Mouse (Mus musculus): ENCODE measurements around the gene Trim6.
"Not testable (repeated sequence)": the region's sequence is repeated elsewhere in the genome, so short reads cannot be mapped to it uniquely, and the experiment has no call there.

The Trim6 gene
- long read RNA-seq, experiment 1: 0 reads
- long read RNA-seq, experiment 2: 0 reads

DNA sequence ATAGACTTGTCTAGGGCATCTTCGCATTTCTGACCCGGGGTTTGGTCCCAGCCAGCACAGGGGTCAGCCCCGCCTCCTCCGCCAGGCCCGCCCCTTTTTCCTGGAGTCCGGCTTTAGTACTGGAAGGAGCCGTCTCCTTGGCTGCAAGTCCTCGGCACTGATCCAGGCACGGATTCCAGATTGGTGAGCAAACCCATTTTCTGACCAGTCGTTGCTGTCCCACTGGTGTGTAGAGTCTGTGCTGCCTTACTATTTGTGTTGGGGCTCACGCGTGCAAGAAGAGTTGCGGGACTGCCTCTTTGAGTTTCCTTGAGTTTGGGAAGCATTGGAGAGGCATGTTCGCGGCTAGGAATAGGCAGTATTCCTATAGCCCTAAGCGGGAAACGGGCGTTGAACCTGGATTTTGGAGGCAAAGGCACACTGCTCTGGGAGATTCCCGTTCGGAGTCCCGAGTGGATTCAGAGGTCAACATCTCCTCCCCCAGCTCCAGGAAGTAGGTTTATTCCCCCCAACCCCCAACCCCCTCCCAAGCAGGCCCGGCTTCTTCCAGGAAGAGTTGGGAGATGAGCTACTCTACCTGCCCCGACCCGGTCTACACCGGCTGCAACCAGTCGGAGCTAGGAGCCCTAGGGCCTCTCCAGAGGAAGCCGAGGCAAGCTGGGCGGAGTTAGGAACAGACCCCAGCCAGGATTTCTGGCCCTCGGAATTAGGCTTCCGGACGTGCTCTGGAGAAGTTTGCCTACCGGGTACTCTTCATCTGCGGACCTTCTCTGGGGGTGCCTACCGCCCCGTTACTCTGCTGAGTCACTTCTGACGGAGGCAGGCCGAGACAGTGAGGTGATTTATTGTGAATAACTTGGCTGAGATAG, at the start of gene Trim6:
Trim6 (plus strand) TSS at position 93 of the 869 bp plus-strand sequence.
- intact Hi-C loops (cut with DNase I): no loop called here

DNA sequence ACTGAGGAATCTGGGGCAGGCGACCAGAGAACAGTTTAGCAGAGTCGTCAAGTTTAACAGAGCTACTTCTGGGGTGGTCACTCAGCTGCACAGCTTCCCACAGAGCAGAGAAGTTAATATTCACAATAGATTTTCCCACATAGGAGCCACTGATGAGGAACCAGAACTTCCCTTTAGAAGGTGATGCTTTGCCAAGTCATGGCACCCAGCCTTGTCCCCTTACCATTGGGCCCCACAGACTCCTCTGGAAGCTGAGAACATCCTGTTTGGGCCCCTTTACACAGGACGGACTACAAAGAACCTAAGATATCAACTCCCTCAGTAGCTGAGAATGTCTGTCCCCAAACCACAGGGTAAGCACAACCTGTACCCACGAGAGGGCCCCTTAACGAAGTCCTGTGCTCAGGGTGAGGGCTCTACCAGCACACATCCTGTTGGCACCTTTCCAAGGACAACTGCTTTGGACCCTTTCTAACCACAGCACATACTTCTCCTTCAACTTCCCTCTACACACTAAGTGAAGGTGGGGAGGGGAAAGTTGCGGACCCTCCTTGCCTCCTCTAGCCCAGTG, 48.9 kb upstream of the Trim6 start:
- intact Hi-C loops (cut with DNase I): no loop called here

DNA sequence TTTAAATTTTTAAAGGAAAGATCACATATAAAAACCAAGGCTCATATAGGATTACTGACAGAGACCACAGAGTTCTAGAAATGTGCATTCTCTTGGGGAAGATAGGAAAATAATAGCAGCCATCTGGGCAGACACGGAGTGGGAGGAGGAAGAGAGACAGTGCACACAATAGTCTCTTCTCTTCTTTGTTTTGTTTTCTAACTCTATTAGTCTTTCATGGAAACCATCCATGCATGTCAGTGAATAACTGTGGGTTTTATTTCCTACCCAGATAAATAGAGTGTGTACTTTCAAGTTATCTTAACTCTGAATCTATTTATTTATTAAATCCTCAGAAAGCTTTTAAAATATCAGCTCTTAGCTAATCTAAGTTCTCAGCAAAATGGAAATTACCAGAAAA, 43.5 kb upstream of the Trim6 start:
- intact Hi-C loops (cut with DNase I): no loop called here

DNA sequence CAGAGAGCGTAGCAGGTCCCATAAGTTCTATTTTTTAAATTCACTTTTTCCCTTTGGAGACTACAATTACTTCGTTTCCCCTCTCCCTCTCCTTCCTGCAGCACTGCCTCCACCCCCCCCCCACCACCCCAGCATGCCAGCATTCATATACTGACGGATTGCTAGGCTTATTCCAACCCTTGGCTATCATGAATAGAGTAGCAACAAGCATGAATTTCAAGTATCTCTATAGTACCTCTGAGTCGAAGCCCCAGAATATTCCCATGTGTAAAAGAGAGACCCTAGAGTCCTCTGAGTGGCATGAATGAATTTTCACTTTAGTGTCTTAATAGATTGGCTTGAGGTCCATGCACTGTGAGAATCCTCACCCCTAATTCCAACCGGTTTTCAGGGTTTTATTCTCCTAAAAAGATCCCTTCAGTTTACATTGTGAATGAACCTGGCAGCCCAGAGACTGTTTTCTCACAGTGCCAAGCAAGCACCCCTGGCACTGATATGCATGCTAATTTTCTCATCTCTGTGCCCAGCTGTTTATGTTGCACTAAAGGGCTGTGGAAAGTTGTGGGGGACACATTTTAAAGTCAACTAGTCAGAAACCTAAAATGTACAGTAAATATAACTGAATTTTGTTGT, 40.1 kb upstream of the Trim6 start:
- intact Hi-C loops (cut with DNase I): no loop called here

DNA sequence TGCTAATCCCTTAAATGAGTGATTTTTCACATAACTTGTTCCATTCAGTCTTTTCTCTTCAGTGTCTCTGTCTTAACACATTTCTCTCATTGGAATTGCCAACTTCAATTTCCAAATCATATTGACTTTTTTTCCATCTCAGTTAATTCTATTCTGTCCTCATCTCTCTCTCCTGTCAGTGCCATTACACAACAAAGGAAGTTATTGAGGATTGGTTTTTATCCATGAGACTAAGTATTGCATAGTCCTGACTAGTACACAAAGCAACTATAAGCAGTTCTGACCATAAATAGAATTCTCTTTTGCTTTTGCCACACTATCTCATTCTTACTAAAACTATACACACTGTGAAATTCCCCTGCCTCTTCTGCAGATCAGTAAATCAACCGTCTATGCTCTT, 39.5 kb upstream of the Trim6 start:
- intact Hi-C loops (cut with DNase I): no loop called here

DNA sequence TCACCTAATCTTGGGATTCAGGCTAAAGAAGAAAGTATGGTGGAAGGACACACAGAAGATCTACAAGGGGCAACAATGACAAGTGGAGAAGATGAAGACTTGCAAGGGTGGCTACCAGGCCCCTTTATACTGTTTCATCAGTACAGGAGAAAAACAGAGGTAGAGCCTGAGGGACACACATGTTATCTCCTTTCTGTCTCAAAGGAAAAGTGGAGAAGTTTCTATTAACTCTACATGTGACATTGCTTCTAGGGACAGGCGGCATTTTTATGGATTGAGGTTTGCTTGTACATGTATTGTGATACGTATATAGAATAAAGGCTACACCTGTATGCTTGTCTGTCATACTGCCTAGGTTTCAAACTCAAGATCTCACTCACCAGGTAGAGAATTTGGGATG, 35.3 kb upstream of the Trim6 start, which contains the start of gene Olfr648:
Olfr648 (minus strand) TSS at position 101 of the 400 bp plus-strand sequence.
- intact Hi-C loops (cut with DNase I): no loop called here

DNA sequence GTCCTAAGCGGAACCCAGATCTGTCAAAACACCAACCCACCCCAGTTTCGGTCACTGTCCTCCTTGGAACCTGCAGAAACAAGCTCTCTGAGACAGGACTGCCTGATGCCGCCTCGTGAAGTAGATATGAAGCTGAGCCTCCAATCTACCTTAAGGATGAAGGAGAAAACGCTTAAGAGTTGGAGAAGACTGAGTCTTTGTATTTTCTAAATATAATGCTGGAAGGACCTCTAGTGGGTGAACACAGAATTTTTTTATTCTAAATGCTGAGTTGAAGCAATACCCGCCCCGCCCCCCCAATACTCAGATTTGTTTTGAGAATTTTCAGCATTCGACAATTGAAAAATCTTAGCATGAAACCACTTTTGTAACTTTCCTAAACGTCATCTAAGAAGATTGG, 27.3 kb upstream of the Trim6 start:
- intact Hi-C loops (cut with DNase I): no loop called here

DNA sequence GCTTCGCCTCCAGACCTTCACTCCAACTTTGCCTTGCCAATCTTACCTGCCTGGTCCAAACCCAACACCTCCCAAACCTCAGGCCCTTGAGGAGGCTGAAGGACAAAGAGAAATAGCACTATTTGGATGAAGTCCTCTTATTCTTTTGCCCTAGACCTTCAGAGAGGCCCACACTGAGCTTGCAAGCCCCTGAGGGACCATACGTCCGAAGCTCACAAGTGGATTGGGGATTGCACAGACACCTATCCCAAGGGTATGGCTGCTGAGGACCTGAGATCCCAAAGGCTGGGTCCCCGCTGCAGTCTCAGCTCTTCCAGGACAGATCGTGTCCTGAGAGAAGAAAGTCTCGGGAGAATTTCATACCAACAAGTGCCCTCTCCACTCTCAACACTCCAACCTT, 22.7 kb upstream of the Trim6 start, which contains the start of gene Olfr649:
Olfr649 (minus strand) TSS at position 101 of the 400 bp plus-strand sequence.
- intact Hi-C loops (cut with DNase I): no loop called here

DNA sequence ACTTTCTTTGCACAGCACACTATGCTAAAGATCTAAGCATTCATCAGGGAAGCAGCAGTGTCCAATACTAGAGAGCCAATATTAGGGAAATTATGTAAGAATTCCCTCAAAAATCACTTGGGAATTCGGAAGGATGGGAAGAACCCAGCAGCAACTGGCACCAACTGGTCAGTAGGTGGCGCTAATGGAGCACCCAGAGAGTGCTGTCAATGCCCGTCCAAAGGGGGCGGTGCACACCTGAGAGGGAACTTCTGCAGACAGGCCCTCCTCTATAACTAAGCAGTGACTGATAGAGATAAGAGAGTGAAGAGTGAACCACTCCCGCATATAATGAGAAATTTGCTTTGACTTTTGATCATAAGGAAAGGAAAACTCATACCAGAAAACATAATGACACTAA, 18.8 kb upstream of the Trim6 start:
- intact Hi-C loops (cut with DNase I): no loop called here

DNA sequence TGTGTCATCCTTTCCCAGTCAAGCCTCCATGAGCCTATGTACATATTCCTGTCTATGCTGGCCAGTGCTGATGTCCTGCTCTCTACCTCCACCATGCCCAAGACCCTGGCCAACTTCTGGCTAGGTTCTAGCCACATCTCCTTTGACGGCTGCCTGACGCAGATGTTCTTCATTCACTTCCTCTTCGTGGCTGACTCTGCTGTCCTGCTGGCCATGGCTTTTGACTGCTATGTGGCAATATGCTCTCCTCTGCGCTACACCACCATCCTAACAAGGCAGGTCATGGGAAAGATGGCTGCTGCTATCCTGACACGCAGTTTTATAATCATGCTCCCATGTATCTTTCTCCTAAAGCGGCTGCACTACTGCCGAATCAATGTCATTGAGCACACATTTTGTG, 12.4 kb upstream of the Trim6 start:
- intact Hi-C loops (cut with DNase I): no loop called here

DNA sequence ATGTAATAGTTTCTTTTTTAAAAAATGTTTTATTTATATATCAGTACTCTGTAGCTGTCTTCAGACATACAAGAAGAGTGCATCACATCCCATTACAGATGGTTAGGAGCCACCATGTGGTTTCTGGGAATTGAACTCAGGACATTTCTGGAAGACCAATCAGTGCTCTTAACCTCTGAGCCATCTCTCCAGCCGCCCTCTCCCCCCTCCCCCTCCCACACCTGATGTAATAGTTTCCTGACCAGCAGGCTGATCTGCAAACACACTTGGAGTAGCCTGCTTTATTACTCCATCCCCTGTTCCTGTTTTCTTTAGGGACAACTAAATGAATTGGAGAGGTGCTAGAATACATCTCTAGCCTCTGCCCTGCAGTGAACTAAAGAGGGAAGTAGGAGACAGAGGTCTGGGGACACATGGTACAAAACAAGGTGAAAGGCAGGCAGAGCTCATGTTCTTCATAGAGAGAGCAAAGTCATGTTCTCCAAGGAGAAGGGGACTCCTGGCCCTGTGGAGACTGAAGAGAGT, 2.5 kb upstream of the Trim6 start:
- intact Hi-C loops (cut with DNase I): no loop called here

DNA sequence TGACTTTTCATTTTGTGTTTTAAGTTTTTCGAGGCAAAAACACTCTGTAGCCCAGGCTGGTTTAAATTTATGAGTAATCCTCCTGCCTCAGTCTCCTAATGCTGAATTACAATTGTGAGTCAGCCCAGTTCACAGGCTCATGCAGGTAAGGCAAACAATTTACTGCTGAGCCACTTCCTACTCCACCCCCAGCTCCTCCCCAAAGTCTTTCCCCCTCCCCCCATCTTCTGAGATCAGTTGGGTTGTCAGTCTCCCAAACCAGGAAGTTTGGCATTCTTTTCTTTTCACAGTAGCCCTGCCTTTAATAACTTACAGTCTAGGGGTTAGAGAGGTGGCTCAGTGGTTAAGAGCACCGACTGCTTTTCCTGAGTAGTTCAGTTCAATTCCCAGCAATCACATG, 712 bp upstream of the Trim6 start:
- intact Hi-C loops (cut with DNase I): no loop called here

DNA sequence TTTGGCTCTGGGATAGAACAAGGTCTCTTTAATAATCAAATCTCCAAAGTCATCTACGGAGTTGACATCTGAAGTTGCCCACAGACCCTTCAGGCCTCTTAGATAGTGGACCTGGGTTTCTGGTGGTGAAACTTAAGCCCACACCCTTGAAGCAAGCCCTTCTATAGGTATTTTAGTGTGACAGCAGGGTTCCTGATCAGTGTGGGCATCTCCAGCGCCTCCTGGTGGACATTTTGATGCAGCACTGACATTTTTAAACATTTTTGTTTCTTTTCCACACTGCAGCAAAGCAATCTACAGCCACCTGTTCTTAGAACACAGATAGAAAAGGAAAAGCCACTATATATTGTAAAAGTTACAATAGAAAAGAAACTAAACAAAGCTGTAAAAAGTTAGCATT, 12.6 kb downstream of the Trim6 start:
- intact Hi-C loops (cut with DNase I): no loop called here

DNA sequence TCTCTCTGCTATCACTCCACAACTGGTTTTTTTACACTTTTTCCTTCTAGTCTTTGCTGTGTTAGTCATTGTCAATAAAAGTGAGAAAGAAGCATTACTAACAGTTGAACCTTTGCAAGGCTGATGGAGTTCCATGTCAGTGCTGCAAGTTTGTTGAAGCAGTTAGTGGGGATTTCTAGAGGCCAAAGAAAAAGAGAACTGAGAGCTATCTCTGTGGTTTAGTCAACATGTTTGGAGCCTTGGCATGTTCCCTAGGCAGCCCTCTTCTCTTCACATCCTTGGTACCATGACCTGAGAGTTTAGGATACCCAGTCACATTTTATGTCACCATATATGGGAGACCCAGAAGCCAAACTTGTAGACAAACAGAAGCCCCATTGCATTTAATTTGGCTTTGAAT, 22.3 kb downstream of the Trim6 start:
- intact Hi-C loops (cut with DNase I): no loop called here

DNA sequence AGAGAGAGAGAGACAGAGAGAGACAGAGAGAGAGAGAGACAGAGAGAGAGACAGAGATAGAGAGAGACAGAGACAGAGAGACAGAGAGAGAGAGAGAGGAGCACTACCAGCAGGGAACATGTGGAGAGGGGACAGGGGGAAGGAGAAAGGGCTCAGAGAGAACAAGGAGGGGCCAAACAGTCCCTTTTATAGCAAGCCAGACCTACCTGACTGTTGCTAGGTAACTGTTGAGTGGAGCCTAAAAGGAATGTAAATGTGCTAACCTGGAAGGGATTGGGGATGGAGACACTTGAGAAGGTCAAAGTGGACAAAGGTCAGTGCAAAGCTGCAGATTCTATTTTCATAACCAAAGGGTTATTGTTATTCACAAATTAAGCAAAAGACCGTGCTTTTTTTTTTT, 25.0 kb downstream of the Trim6 start:
- intact Hi-C loops (cut with DNase I): no loop called here

DNA sequence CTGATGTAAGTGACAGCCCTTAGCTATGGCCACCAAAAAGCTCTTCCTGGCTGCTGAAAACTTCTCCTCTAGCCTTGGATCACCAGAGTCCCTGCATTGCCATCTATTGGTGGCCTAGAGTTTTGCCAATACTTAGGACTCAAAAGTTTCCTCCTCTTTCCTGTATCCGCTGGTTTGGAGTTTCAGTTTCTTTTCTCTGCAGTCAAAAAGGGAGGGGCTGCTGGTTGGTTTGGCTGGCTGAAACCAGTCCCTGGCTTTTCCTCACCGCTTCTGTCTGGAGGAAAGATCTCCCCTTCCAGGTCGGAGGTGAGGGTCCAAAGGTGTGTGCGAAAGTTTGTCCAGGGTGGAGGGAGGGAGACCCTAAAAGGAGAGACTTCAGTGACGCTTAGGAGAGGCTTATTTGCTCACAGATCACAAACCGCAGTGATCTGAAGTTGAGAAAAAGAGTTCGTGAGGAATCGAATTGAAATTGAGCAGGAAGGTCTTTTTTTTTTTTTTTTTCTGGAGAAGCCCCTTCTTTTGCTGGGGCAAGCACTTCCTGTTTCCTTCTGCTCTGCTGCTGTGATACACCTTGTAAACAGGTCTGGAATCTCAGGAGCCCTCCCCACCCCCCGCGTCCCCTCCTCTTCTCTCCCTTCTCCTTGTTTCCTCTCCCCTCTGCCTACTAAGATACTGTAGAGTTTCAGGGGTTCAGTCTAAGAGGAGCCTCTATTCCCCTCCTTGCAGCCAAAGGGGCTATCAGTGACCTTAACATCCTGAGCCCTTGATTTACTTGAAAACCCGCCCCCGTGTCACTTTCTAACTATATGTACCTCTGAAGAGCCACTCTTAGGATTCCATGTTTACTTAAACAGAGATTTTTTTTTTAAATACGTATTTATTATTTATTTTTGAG, 25.9 kb downstream of the Trim6 start, which contains the start of gene Trim34a:
Trim34a (plus strand) TSS at position 171 of the 895 bp plus-strand sequence.
- intact Hi-C loops (cut with DNase I): no loop called here

DNA sequence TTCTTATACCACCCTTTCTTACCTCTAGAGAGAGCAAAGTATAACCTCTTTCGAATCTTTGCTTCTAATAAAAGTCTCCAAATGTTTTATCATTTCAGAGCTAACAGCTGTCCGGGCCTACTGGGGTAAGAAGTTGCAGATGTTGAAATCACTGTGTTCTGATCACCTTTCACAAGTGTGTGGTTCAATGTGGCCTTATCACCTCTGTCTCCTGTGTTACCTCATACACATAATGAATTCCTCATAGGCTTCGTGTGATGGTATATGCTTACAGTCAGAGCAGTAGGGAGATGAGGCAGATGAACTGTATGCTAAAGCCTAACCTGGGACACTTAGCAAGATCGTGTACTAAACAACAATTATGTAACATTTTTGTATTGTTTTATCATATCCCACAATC, 41.8 kb downstream of the Trim6 start:
- intact Hi-C loops (cut with DNase I): not testable (repeated sequence)

DNA sequence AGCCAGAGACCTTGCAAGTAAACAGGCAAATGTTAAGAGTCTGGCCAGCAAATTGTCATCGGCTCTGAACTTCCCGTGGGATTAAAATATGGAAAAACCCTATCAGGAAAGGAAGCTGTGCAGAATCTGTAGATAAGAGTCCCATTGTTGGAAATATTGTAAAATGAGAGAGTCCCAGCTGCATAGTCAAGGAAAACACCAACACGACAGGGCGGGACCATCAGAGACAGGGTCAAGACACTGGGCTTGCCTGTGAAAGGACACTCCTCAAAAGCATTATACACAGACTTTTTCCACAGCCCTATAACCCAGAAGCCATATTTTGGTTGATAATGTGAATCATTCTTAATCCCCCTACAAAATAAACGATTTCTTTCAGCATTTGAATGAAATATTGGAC, 46.7 kb downstream of the Trim6 start:
- intact Hi-C loops (cut with DNase I): not testable (repeated sequence)

DNA sequence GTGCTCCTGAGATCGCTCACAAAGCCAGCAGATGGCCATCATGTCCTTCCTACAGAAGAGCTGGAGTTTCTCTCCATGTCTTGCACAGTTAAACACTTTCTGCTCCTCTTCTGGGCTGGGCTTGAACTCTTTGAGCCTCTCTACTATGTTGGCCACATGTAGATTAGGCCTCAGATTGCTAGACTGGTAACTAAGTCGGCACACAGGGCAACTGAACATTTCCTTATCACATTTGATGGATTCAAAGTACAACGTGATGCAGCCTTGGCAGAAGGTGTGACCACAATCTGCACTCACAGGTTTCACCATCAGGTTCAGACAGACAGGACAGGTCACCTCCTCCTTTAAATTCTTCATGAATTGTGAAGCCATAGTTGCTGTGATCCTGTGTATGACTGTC, 60.8 kb downstream of the Trim6 start:
- intact Hi-C loops (cut with DNase I): not testable (repeated sequence)

All from adrenal gland (tissue).